Mouse (Mus musculus) left cerebral cortex, adult 8-10 months (tissue): Measurements from ENCODE around the gene Etv4. TPM values are rescaled to one million over a fixed set of nuclear protein-coding genes. Genes with fewer than 3 reads are reported as not detected.

ENCODE experiments used
- DNase-seq, 2 experiments: peaks; one replicate each; pipeline ENCODE4 v3.0.0; 2022; ENCODE audit warnings: low spot score in 2 of 2
- total RNA-seq, 4 experiments: library from RNA; stranded (reverse); gene quantifications; 2 replicates each; pipeline ENCODE4 v1.2.4; 2022

Gene Etv4
- total RNA-seq, 4 experiments from 2014 or later, result 10.2 to 13.5 (median 11.1) TPM

- DNase-seq, result no peak
Measured at GRCm38 (mm10) chr11:101719986-101720520, 65.1 kb downstream of the Etv4 start.

Other genes with a start within 250 kb of the Etv4 start
- gene Brca1, start 233.4 kb downstream of the Etv4 start, total RNA-seq, result 1 to 10 TPM in 3 of 4 experiments, under 1 TPM in 1; 0.78 to 1.4 (median 1.3) TPM
- gene Nbr1, start 233.2 kb downstream of the Etv4 start, total RNA-seq, result 100 to 1,000 TPM; 131 to 144 (median 133) TPM
- 1 to 10 TPM in 3 of 4 experiments, under 1 TPM in 1; 0.97 to 3.1 (median 2.2) TPM for gene Tmem106a, start 203.1 kb downstream of the Etv4 start, total RNA-seq
- not detected for gene Gm11634, start 186.1 kb downstream of the Etv4 start, total RNA-seq
- gene Rdm1, start 158.2 kb downstream of the Etv4 start, total RNA-seq, result 10 to 100 TPM in 2 of 4 experiments, 1 to 10 TPM in 2; 7.8 to 11.5 (median 9.5) TPM
- gene Arl4d, start 119.8 kb downstream of the Etv4 start, total RNA-seq, result 10 to 100 TPM; 25.0 to 36.9 (median 30.7) TPM
- 10 to 100 TPM; 30.7 to 36.4 (median 32.0) TPM for gene Dhx8, start 52.5 kb downstream of the Etv4 start, total RNA-seq
- gene Meox1, start 109.0 kb upstream of the Etv4 start, total RNA-seq, result under 1 TPM; 0.26 to 0.74 (median 0.54) TPM
- under 1 TPM in 1 of 4 experiments, not detected in 3; 0.19 TPM for gene Sost, start 181.6 kb upstream of the Etv4 start, total RNA-seq
- not detected for gene Cfap97d1, start 198.9 kb upstream of the Etv4 start, total RNA-seq
- 100 to 1,000 TPM; 194 to 239 (median 216) TPM for gene Dusp3, start 201.6 kb upstream of the Etv4 start, total RNA-seq
- gene Mpp3, start 243.1 kb upstream of the Etv4 start, total RNA-seq, result 10 to 100 TPM; 73.8 to 85.2 (median 77.1) TPM